Mouse (Mus musculus) embryonic facial prominence, embryonic 14.5 days (tissue): ENCODE data around the gene Cdk5r1. TPM values are rescaled to one million over a fixed set of nuclear protein-coding genes. Genes with fewer than 3 reads are reported as not detected.

Source experiments
- ATAC-seq: fragments of 200-750 bp; cut with Nextera tagmentation; 2 replicates; pipeline ENCODE4 v1.8.0; 2017; ENCODE audit warnings: low read depth, moderate number of reproducible peaks, moderate TSS enrichment
- DNase-seq: peaks from one replicate; pipeline ENCODE4 v3.0.0-alpha.2; 2015; ENCODE audit warnings: low spot score
- H3K27ac ChIP-seq: fragments of 300-500 bp; sonication (generic); replicated peaks from 2 replicates; pipeline ENCODE4 v1.5.1; 2014; ENCODE audit warnings: low read depth, mild to moderate bottlenecking, low read length, moderate library complexity
- H3K27me3 ChIP-seq: fragments of 300-500 bp; sonication (generic); replicated peaks from 2 replicates; pipeline ENCODE4 v1.6.1; 2014; ENCODE audit warnings: low read length; ENCODE audit not compliant: control insufficient read depth, insufficient read depth
- H3K36me3 ChIP-seq: fragments of 300-500 bp; sonication (generic); 2 replicates; pipeline ENCODE4 v1.6.1; 2014; ENCODE audit warnings: low read length, mixed read lengths; ENCODE audit not compliant: control insufficient read depth, insufficient read depth
- H3K4me1 ChIP-seq: fragments of 300-500 bp; sonication (generic); 2 replicates; pipeline ENCODE4 v1.6.1; 2014; ENCODE audit warnings: antibody characterized with exemption, low read length; ENCODE audit not compliant: control insufficient read depth, insufficient read depth
- H3K4me2 ChIP-seq: fragments of 300-500 bp; sonication (generic); 2 replicates; pipeline ENCODE4 v1.6.1; 2014; ENCODE audit warnings: low read depth, mild to moderate bottlenecking, low read length, moderate library complexity, mixed read lengths
- H3K4me3 ChIP-seq: fragments of 300-500 bp; sonication (generic); 2 replicates; pipeline ENCODE4 v1.5.1; 2014; ENCODE audit warnings: low read depth, mild to moderate bottlenecking, low read length
- H3K9ac ChIP-seq: fragments of 300-500 bp; sonication (generic); 2 replicates; pipeline ENCODE4 v1.6.1; 2014; ENCODE audit warnings: low read depth, mild to moderate bottlenecking, low read length, moderate library complexity, mixed read lengths
- H3K9me3 ChIP-seq: fragments of 300-500 bp; sonication (generic); 2 replicates; pipeline ENCODE4 v1.6.1; 2016; ENCODE audit warnings: low read length; ENCODE audit not compliant: control insufficient read depth
- WGBS: fragments of 180-500 bp; shearing (Covaris S2); extraction: QIAGEN DNeasy Blood & Tissue Kit; methylation state at CpG from one replicate; pipeline ENCODE4 v1.1.7; 2014; 5-methylcytosine and 5-hydroxymethylcytosine counted together
- polyA plus RNA-seq: library from polyadenylated mRNA; unstranded; fragments of >200 nt; fragmentation: Nextera tagmentation; extraction: Ambion mirVana; gene quantifications from 2 replicates; pipeline ENCODE4 v1.2.1, GENCODE M21; 2014

Gene Cdk5r1
- polyA plus RNA-seq, 1 experiment from 2014 or later, result 5.1 TPM

DNA sequence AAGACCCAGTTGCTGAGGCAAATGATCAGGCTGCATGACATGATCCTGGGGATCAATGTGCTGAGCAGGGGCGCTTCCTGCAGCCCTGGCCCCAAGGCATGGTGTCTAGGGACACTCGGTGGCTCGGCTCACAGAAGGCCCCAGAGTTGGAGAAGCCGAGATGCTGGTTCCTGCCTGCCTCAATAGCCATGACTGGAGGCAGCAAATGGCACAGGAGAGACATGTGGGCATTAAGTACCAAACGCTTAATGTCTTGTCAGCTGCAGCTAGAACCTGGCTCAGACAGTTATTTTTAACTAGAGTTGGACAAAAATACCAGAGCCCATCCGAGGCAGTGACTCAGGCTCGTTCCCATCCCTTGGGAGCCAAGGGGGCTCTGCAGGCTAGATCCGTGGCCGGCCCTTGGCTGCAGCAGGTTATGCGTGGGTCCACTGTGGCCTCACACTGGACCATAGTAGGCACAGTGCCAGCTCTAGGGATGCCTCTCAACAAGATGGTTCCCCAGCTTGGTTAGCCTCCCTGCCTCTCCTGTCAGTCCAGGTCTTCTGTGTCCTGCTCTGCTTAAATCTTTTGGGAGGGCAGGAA, 8.9 kb downstream of the Cdk5r1 start:
- Histone ChIP-seq H3K4me3 (no peak overlapping the region), H3K36me3 (no peaks in the 10 kb centered on the region), H3K4me1 (peaks cover 15% of the 10 kb centered on the region), H3K9ac (no peak overlapping the region), H3K27ac (no peak overlapping the region), H3K4me2 (no peak overlapping the region), H3K27me3 (no peaks in the 10 kb centered on the region), H3K9me3 (no peaks in the 10 kb centered on the region)
- 66% methylated on average over 10 of the region's 10 CpGs for WGBS
- no peak for ATAC-seq
- peak; percentile 47 for DNase-seq

DNA sequence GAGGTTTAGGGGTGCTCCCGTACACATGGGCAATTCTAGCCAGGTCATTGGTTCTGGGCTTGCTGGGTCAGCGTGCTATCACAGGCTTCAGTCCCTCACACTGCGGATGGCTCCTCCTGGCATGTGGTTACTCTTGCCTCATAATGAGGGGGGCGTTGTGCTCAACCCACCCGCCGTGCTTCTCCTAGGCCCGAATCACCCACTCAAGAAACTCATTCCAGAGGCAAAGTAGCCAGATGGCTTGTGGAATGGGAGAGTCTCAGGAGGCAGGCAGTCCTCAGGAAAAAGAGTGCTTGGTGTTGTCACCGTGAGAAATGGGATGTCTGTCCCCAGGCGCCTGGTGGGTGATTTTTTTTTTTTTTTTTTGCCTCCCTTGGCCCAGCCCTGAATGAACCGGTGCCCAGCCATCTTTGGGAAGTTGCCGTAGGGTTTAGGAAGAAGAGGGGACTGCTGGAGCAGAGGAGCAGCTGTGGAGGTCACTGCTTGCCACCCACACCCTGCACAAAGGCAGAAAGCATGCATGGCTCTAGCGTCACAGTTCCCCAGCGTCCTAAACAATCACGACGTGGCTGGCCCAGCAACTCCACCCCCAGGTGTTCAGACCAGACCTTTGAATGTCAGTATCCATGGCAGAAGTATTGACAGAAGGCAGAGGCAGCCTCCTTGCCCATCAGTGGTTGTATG, 11.2 kb downstream of the Cdk5r1 start:
- peaks cover 15% of the 10 kb centered on the region for H3K4me1 ChIP-seq
- no peak overlapping the region for H3K9ac ChIP-seq
- no peak overlapping the region for H3K4me3 ChIP-seq
- H3K36me3 ChIP-seq, result no peaks in the 10 kb centered on the region
- H3K9me3 ChIP-seq, result no peaks in the 10 kb centered on the region
- no peak overlapping the region for H3K4me2 ChIP-seq
- no peaks in the 10 kb centered on the region for H3K27me3 ChIP-seq
- no peak for ATAC-seq
- H3K27ac ChIP-seq, result no peak overlapping the region
- no peak for DNase-seq
- 65% methylated on average over 15 of the region's 15 CpGs for WGBS

DNA sequence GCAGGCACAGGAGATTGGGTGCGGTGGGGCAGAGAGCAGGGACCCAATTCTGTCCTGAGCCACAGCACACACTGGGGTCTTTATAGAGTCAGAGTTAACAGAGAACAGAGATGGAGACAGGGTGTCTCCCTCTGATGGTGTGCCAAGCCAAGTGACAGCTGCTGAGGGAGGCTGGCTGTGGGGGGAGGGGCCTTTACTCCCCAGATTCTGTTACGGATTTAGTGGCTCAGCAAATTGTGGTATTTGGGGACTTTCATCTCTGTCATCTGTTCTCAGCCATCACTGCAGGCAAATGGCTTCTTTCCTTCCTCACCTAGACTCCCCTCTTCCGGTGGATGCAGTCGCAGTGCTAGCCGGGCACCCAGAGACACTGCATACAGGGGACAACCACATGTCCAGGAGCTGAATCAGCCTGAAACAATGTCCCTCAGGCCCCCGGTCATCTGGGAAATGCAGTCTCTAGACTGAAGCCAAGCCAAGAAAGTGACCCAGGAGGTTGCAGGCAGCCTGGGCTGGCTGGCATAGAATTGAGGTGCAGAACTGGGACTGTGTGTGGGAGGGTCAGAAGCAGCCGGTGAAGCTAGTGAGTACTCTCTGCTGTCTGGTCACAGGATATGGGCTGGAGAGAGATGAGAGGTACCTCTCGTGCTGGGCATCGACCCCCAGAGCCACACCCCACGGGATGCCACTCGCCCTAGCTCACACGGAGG, 12.5 kb downstream of the Cdk5r1 start:
- peak; percentile 38 for ATAC-seq
- DNase-seq, result peak; percentile 71
- Histone ChIP-seq H3K4me3 (no peak overlapping the region), H3K36me3 (no peaks in the 10 kb centered on the region), H3K4me1 (peaks cover 15% of the 10 kb centered on the region), H3K4me2 (no peak overlapping the region), H3K27ac (peak overlapping the region; percentile 34; the same call in 1 of the 2 replicates), H3K27me3 (no peaks in the 10 kb centered on the region), H3K9ac (0 out of 2 replicates have a peak overlapping the region, but pooled peaks have one; percentile 14), H3K9me3 (no peaks in the 10 kb centered on the region)
- WGBS, result 35% methylated on average over 12 of the region's 12 CpGs

DNA sequence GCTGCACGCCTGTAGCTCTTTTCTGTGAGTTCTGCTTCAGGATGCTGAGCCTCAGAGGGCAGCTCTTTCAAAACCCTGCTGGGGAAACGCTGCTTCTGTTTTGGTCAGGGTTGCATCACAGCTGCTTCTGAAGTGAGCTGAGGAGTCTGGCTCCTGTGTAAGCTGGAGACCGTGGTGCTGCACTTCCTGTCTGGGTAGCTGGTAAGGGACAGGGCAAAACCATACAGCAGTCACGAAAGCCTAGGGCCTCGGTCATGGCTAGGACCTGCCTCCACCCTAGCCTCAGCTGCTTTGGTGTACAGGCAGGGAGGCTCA, 13.0 kb downstream of the Cdk5r1 start:
- H3K27ac ChIP-seq, result peak overlapping the region; percentile 34; the same call in 1 of the 2 replicates
- 0 out of 2 replicates have a peak, but pooled peaks have one; percentile 5 for ATAC-seq
- no peaks in the 10 kb centered on the region for H3K9me3 ChIP-seq
- no peak overlapping the region for H3K4me2 ChIP-seq
- 39% methylated on average over 4 of the region's 5 CpGs for WGBS
- H3K4me1 ChIP-seq, result peaks cover 15% of the 10 kb centered on the region
- no peaks in the 10 kb centered on the region for H3K27me3 ChIP-seq
- H3K9ac ChIP-seq, result no peak overlapping the region
- DNase-seq, result no peak
- H3K36me3 ChIP-seq, result no peaks in the 10 kb centered on the region
- no peak overlapping the region for H3K4me3 ChIP-seq

DNA sequence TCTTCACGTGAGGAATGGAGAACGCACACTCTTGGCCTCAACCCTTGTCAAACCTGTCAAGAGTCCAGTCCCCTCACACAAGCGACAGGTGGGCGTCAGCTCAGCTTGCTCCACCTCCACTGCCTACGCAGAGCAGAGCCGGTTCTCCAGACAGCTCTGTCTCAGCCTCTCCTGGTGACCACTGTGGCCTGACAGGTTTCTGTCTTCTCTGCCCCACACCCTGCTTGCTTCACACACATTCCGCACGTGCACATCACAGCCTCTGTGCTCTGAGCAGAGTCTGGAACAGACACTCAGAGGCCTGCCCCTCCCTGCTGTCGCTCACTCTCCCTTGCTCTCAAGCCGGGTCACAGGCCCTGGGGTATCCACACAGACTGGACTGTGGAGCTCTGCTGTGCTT, 14.0 kb downstream of the Cdk5r1 start:
- Histone ChIP-seq H3K27me3 (no peaks in the 10 kb centered on the region), H3K4me2 (no peak overlapping the region), H3K27ac (no peak overlapping the region), H3K36me3 (no peaks in the 10 kb centered on the region), H3K4me3 (no peak overlapping the region), H3K9me3 (no peaks in the 10 kb centered on the region), H3K9ac (no peak overlapping the region), H3K4me1 (peaks cover 15% of the 10 kb centered on the region)
- DNase-seq (no peak), ATAC-seq (no peak)
- WGBS, result 60% methylated on average over 10 of the region's 10 CpGs

DNA sequence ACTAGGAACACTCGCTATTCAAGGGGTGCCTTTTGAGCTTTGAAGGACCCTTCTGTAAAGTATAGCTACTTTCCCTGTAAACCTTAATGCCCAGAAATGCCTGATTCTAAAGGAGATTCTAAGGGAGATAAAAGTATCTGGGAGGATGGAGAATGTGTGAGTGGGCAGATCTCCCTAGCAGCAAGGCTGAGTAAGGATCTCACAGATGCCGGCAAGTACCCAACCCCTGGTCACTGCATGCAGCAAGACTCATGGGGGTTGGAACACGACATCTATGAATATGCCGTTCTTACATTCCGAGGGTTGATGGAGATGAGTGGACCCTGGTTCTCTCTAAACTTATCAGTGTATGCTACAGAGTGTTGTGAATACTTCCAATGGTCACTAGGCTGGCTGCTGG, 16.4 kb downstream of the Cdk5r1 start:
- WGBS, result 94% methylated on average over 5 of the region's 5 CpGs
- no peaks in the 10 kb centered on the region for H3K36me3 ChIP-seq
- no peaks in the 10 kb centered on the region for H3K9me3 ChIP-seq
- peaks cover 15% of the 10 kb centered on the region for H3K4me1 ChIP-seq
- no peak overlapping the region for H3K9ac ChIP-seq
- H3K4me3 ChIP-seq, result no peak overlapping the region
- DNase-seq, result no peak
- ATAC-seq, result no peak
- H3K4me2 ChIP-seq, result no peak overlapping the region
- no peak overlapping the region for H3K27ac ChIP-seq
- no peaks in the 10 kb centered on the region for H3K27me3 ChIP-seq

DNA sequence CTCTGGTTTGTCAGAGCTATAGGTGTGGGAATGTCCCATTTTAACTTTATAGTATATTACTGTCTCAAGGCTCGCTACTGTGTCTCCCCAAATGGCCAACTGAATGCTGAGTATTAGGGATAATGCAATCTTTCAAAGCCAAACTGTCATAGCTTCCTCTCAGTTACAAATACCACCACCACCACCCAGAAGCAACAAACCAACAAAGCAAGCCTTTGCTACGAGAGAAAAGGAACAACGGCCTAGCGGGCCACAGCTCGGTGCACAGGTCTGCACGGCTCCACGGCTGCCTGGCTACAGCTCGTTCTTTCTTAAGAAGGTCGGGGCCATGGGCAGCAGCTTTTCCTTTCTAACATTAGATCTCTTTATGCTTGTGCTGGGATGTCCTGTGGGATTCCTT, 18.0 kb downstream of the Cdk5r1 start:
- Histone ChIP-seq H3K27ac (no peak overlapping the region), H3K4me1 (peaks cover 11% of the 10 kb centered on the region), H3K36me3 (no peaks in the 10 kb centered on the region), H3K9ac (no peak overlapping the region), H3K4me2 (no peak overlapping the region), H3K4me3 (no peak overlapping the region), H3K27me3 (no peaks in the 10 kb centered on the region), H3K9me3 (no peaks in the 10 kb centered on the region)
- ATAC-seq, result no peak
- WGBS, result 76% methylated on average over 9 of the region's 9 CpGs
- DNase-seq, result no peak

DNA sequence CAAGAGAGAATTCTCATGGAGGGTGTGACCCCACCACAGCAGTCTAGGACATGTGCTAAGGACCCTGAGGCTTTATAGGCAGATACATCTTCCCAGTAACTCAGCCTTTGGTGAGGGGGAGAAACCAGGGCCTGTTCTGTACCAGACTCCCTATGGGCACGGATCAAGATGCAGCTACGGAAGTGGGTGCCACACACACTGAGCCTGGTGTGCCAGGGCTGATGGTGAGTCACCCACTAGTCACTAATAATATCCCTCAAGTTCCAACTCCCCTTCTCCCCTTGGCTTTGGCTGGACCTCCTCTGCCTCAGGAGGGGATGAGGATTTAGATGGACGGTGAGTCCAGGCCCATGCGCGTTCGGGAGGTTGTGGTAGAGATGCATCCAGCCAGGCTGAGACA, 19.1 kb downstream of the Cdk5r1 start:
- Histone ChIP-seq H3K36me3 (no peaks in the 10 kb centered on the region), H3K4me3 (no peak overlapping the region), H3K4me2 (no peak overlapping the region), H3K9ac (no peak overlapping the region), H3K27me3 (no peaks in the 10 kb centered on the region), H3K9me3 (no peaks in the 10 kb centered on the region), H3K27ac (no peak overlapping the region), H3K4me1 (peaks cover 9% of the 10 kb centered on the region)
- ATAC-seq, result no peak
- no peak for DNase-seq
- WGBS, result 89% methylated on average over 6 of the region's 6 CpGs
